Mouse (Mus musculus): ENCODE data around the gene Pja2. TPM values are rescaled to one million over a fixed set of nuclear protein-coding genes. Genes with fewer than 3 reads are reported as not detected.

Gene Pja2
- total RNA-seq (2014; fragmentation: Nextera tagmentation) (51.3 and 51.8 TPM in 2 replicates), total RNA-seq (2017) (44.1 and 51.0 TPM in 2 replicates), polyA plus RNA-seq (2012) (1.6 and 2.0 TPM in 2 replicates)

DNA sequence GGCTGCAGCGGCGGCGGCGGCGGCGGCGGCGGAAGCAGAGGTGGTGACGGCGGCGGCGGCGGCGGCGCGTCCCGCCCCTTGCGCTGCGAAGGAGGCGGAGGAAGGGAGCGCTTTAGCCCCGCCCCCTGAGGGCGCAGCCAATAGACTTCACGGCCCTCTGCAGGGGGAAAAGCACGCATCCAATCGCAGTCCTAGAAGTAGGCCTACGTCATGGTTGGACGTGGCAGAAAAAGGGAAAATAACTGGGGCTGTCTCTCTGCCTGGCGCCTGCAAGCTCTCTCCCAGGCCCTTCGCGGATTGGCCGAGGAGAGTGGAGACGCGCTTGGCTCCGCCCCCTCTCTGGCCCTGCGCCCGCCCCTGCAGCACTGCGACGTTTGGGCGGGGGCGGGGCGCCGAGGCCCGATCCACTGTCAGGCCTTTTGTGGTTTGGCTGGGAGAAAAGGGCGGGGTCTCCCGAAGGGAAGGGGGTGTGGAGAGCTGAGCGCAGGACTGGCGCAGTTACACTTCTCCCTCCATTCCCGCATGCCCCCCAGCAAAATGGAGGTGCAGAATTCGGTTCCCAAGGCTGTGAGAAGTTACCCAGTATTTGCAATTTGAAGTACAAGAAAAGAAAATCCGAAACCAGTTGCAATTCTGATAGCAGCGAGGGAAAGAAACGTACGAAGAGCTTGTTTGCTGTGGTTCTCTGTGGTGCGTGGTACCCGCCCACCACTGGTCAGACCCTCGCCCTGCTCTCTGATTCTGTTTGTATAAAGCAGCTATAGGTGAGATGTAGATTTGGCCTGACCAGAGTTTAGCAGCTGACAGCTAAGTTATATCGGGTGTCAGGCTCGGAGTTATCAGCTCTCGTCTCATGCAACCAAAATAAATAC is at the start of gene Pja2:
TSS of gene Pja2 (minus strand) at position 19 of the 872 bp plus-strand sequence.
- peak; percentile 96 for ATAC-seq (ENCODE audit: extremely low read depth, insufficient number of reproducible peaks, low FRiP score, poor library complexity, severe bottlenecking)
- peaks cover 1% of the 10 kb centered on the region for H3K36me3 ChIP-seq (replicated peaks)
- TF ChIP-seq CTCF (IDR thresholded peaks at IDR 0.05; ENCODE audit: low read depth, low read length) (no peak), POLR2AphosphoS5 (IDR thresholded peaks at IDR 0.05; ENCODE audit: insufficient replicate concordance, low read depth, low read length) (no peak), GATA2 (IDR thresholded peaks at IDR 0.05; ENCODE audit: borderline replicate concordance, low read depth, low read length) (no peak), GATA1 (IDR thresholded peaks at IDR 0.05; ENCODE audit: borderline replicate concordance, low read length) (no peak), TAL1 (conservative IDR thresholded peaks at IDR 0.05; ENCODE audit: low read depth, low read length) (no peak)

GRCm38 (mm10) chr17:64375327-64375726 is 43.6 kb upstream of the Pja2 start:
- TF ChIP-seq GATA1 (IDR thresholded peaks at IDR 0.05; ENCODE audit: borderline replicate concordance, low read length), result no peak
- peak; percentile 58; the same call in 1 of the 2 replicates for TF ChIP-seq CTCF (IDR thresholded peaks at IDR 0.05; ENCODE audit: low read depth, low read length)
- no peak for TF ChIP-seq POLR2AphosphoS5 (IDR thresholded peaks at IDR 0.05; ENCODE audit: insufficient replicate concordance, low read depth, low read length)
- TF ChIP-seq GATA2 (IDR thresholded peaks at IDR 0.05; ENCODE audit: borderline replicate concordance, low read depth, low read length), result no peak
- no peak for TF ChIP-seq TAL1 (conservative IDR thresholded peaks at IDR 0.05; ENCODE audit: low read depth, low read length)
- peak; percentile 81 for ATAC-seq (ENCODE audit: extremely low read depth, insufficient number of reproducible peaks, low FRiP score, poor library complexity, severe bottlenecking)
- Histone ChIP-seq H3K36me3 (replicated peaks) (no peaks in the 10 kb centered on the region), H3K4me3 (ENCODE audit: low read depth, low read length) (no peak overlapping the region), H3K9me3 (replicated peaks) (no peaks in the 10 kb centered on the region), H3K4me1 (ENCODE audit: insufficient read depth, low read depth, low read length) (no peaks in the 10 kb centered on the region), H3K27me3 (ENCODE audit: insufficient read depth, low read length) (no peaks in the 10 kb centered on the region)
- DNase-seq (ENCODE audit: low spot score), result no peak

More for the DNA sequence above, at the start of gene Pja2:
- peak; percentile 92 for DNase-seq (ENCODE audit: low spot score)
- peaks cover 3% of the 10 kb centered on the region for H3K27me3 ChIP-seq (ENCODE audit: insufficient read depth, low read length)
- no peaks in the 10 kb centered on the region for H3K9me3 ChIP-seq (replicated peaks)
- peak within 1 kb of the TSS; percentile 98 for H3K4me3 ChIP-seq (ENCODE audit: low read depth, low read length)
- H3K4me1 ChIP-seq (ENCODE audit: insufficient read depth, low read depth, low read length), result peaks cover 19% of the 10 kb centered on the region

- Histone ChIP-seq H3K9me3 (replicated peaks) (no peaks in the 10 kb centered on the region), H3K36me3 (replicated peaks) (no peaks in the 10 kb centered on the region), H3K4me1 (ENCODE audit: insufficient read depth, low read depth, low read length) (no peaks in the 10 kb centered on the region), H3K4me3 (ENCODE audit: low read depth, low read length) (no peak overlapping the region), H3K27me3 (ENCODE audit: insufficient read depth, low read length) (no peaks in the 10 kb centered on the region)
- no peak for TF ChIP-seq TAL1 (conservative IDR thresholded peaks at IDR 0.05; ENCODE audit: low read depth, low read length)
- no peak for TF ChIP-seq CTCF (IDR thresholded peaks at IDR 0.05; ENCODE audit: low read depth, low read length)
- TF ChIP-seq GATA2 (IDR thresholded peaks at IDR 0.05; ENCODE audit: borderline replicate concordance, low read depth, low read length), result no peak
- no peak for TF ChIP-seq GATA1 (IDR thresholded peaks at IDR 0.05; ENCODE audit: borderline replicate concordance, low read length)
- TF ChIP-seq POLR2AphosphoS5 (IDR thresholded peaks at IDR 0.05; ENCODE audit: insufficient replicate concordance, low read depth, low read length), result no peak
- ATAC-seq (ENCODE audit: extremely low read depth, insufficient number of reproducible peaks, low FRiP score, poor library complexity, severe bottlenecking) (no peak), DNase-seq (ENCODE audit: low spot score) (no peak)
Observed at GRCm38 (mm10) chr17:64363694-64364093, 32.0 kb upstream of the Pja2 start.

GRCm38 (mm10) chr17:64362570-64362969 is 30.9 kb upstream of the Pja2 start:
- H3K4me3 ChIP-seq (ENCODE audit: low read depth, low read length), result no peak overlapping the region
- no peak for TF ChIP-seq GATA2 (IDR thresholded peaks at IDR 0.05; ENCODE audit: borderline replicate concordance, low read depth, low read length)
- no peak for TF ChIP-seq CTCF (IDR thresholded peaks at IDR 0.05; ENCODE audit: low read depth, low read length)
- no peak for TF ChIP-seq POLR2AphosphoS5 (IDR thresholded peaks at IDR 0.05; ENCODE audit: insufficient replicate concordance, low read depth, low read length)
- no peak for TF ChIP-seq TAL1 (conservative IDR thresholded peaks at IDR 0.05; ENCODE audit: low read depth, low read length)
- no peak for TF ChIP-seq GATA1 (IDR thresholded peaks at IDR 0.05; ENCODE audit: borderline replicate concordance, low read length)
- DNase-seq (ENCODE audit: low spot score) (no peak), ATAC-seq (ENCODE audit: extremely low read depth, insufficient number of reproducible peaks, low FRiP score, poor library complexity, severe bottlenecking) (no peak)
- no peaks in the 10 kb centered on the region for H3K4me1 ChIP-seq (ENCODE audit: insufficient read depth, low read depth, low read length)
- H3K36me3 ChIP-seq (replicated peaks), result no peaks in the 10 kb centered on the region
- no peaks in the 10 kb centered on the region for H3K27me3 ChIP-seq (ENCODE audit: insufficient read depth, low read length)
- H3K9me3 ChIP-seq (replicated peaks), result no peaks in the 10 kb centered on the region

DNA sequence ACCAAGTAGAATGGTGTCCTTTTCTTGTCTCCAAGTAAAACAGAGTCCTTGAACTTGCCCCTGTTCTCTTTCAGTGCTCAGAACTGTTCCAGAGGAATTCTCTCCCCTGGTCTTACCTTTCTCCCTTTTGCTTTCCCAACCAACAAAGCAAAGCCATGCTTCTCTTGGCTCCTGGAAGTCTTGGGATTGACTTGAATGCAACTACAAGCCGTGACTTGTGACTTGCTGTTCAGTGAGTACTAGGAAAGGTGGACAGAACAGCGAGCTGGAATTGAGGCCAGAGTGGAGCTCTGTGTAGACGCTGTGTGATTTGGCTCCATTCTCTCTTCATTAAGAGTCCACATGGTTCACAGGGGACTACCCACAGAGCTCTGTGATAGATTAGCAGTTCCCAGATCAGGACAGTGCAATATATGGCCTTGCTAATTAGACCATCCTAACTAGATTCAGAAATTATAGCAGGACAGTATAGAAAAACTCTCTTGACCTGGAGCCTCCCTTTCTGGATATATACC is 30.3 kb upstream of the Pja2 start:
- ATAC-seq (ENCODE audit: extremely low read depth, insufficient number of reproducible peaks, low FRiP score, poor library complexity, severe bottlenecking) (no peak), DNase-seq (ENCODE audit: low spot score) (no peak)
- H3K27me3 ChIP-seq (ENCODE audit: insufficient read depth, low read length), result no peaks in the 10 kb centered on the region
- no peaks in the 10 kb centered on the region for H3K36me3 ChIP-seq (replicated peaks)
- H3K4me1 ChIP-seq (ENCODE audit: insufficient read depth, low read depth, low read length), result no peaks in the 10 kb centered on the region
- H3K9me3 ChIP-seq (replicated peaks), result no peaks in the 10 kb centered on the region
- no peak for TF ChIP-seq GATA1 (IDR thresholded peaks at IDR 0.05; ENCODE audit: borderline replicate concordance, low read length)
- TF ChIP-seq TAL1 (conservative IDR thresholded peaks at IDR 0.05; ENCODE audit: low read depth, low read length), result no peak
- no peak for TF ChIP-seq POLR2AphosphoS5 (IDR thresholded peaks at IDR 0.05; ENCODE audit: insufficient replicate concordance, low read depth, low read length)
- TF ChIP-seq GATA2 (IDR thresholded peaks at IDR 0.05; ENCODE audit: borderline replicate concordance, low read depth, low read length), result no peak
- H3K4me3 ChIP-seq (ENCODE audit: low read depth, low read length), result no peak overlapping the region

- Histone ChIP-seq H3K9me3 (replicated peaks) (no peaks in the 10 kb centered on the region), H3K27me3 (ENCODE audit: insufficient read depth, low read length) (no peaks in the 10 kb centered on the region), H3K4me3 (ENCODE audit: low read depth, low read length) (no peak overlapping the region), H3K4me1 (ENCODE audit: insufficient read depth, low read depth, low read length) (no peaks in the 10 kb centered on the region), H3K36me3 (replicated peaks) (no peaks in the 10 kb centered on the region)
- TF ChIP-seq POLR2AphosphoS5 (IDR thresholded peaks at IDR 0.05; ENCODE audit: insufficient replicate concordance, low read depth, low read length), result no peak
- no peak for TF ChIP-seq GATA2 (IDR thresholded peaks at IDR 0.05; ENCODE audit: borderline replicate concordance, low read depth, low read length)
- no peak for TF ChIP-seq CTCF (IDR thresholded peaks at IDR 0.05; ENCODE audit: low read depth, low read length)
- TF ChIP-seq TAL1 (conservative IDR thresholded peaks at IDR 0.05; ENCODE audit: low read depth, low read length), result no peak
- no peak for TF ChIP-seq GATA1 (IDR thresholded peaks at IDR 0.05; ENCODE audit: borderline replicate concordance, low read length)
- ATAC-seq (ENCODE audit: extremely low read depth, insufficient number of reproducible peaks, low FRiP score, poor library complexity, severe bottlenecking) (no peak), DNase-seq (ENCODE audit: low spot score) (no peak)
Observed at GRCm38 (mm10) chr17:64353940-64354339, 22.2 kb upstream of the Pja2 start.
